Mouse (Mus musculus) cortical plate, adult 2 months (tissue): ENCODE results near the gene Dhrs1.

Source experiments
- CTCF ChIP-seq: fragments of 200-500 bp; IDR thresholded peaks from 2 replicates; pipeline ENCODE4 v1.5.1; 2011; ENCODE audit warnings: mild to moderate bottlenecking, control low read depth, low read length; ENCODE audit not compliant: insufficient read depth; ENCODE audit errors: extremely low read depth
- POLR2A ChIP-seq: fragments of 200-500 bp; IDR thresholded peaks from 2 replicates; pipeline ENCODE4 v1.6.1; 2011; ENCODE audit warnings: mild to moderate bottlenecking, low read length, control low read depth; ENCODE audit not compliant: insufficient read depth; ENCODE audit errors: extremely low read depth

- TF ChIP-seq POLR2A: no peak
- TF ChIP-seq CTCF: no peak
Observed at GRCm38 (mm10) chr14:55776711-55777110, 31.2 kb upstream of the Dhrs1 start.
